Mouse (Mus musculus) heart, postnatal 0 days (tissue): ENCODE data around the gene Kif21b. TPM values are rescaled to one million over a fixed set of nuclear protein-coding genes. Genes with fewer than 3 reads are reported as not detected.

Experiments used
- ATAC-seq: fragments of 200-750 bp; cut with Nextera tagmentation; 2 replicates; pipeline ENCODE4 v1.8.0; 2017; ENCODE audit warnings: low read depth, moderate number of reproducible peaks, moderate library complexity; ENCODE audit not compliant: insufficient read depth
- DNase-seq: peaks from one replicate; pipeline ENCODE4 v3.0.0-alpha.2; 2016; ENCODE audit warnings: low spot score
- H3K27ac ChIP-seq: fragments of 300-500 bp; sonication (generic); 2 replicates; pipeline ENCODE4 v1.5.1; 2014; ENCODE audit warnings: low read depth, mild to moderate bottlenecking
- H3K27me3 ChIP-seq: fragments of 300-500 bp; sonication (generic); 2 replicates; pipeline ENCODE4 v1.6.1; 2014; ENCODE audit warnings: low read length, mixed read lengths; ENCODE audit not compliant: control insufficient read depth, insufficient read depth
- H3K36me3 ChIP-seq: fragments of 300-500 bp; sonication (generic); replicated peaks from 2 replicates; pipeline ENCODE4 v1.6.1; 2014; ENCODE audit warnings: low read length, mixed read lengths; ENCODE audit not compliant: control insufficient read depth, insufficient read depth
- H3K4me1 ChIP-seq: fragments of 300-500 bp; sonication (generic); 2 replicates; pipeline ENCODE4 v1.6.1; 2014; ENCODE audit warnings: antibody characterized with exemption; ENCODE audit not compliant: control insufficient read depth, insufficient read depth
- H3K4me2 ChIP-seq: fragments of 300-500 bp; sonication (generic); 2 replicates; pipeline ENCODE4 v1.6.1; 2014; ENCODE audit warnings: low read depth, mild to moderate bottlenecking, low read length, moderate library complexity
- H3K4me3 ChIP-seq: fragments of 300-500 bp; sonication (generic); 2 replicates; pipeline ENCODE4 v1.5.1; 2014; ENCODE audit warnings: low read depth, low read length
- H3K9ac ChIP-seq: fragments of 300-500 bp; sonication (generic); replicated peaks from 2 replicates; pipeline ENCODE4 v1.6.1; 2014; ENCODE audit warnings: low read depth, low read length, mixed read lengths
- H3K9me3 ChIP-seq: fragments of 300-500 bp; sonication (generic); replicated peaks from 2 replicates; pipeline ENCODE4 v1.6.1; 2016; ENCODE audit warnings: low read length; ENCODE audit not compliant: control insufficient read depth
- CTCF ChIP-seq: IDR thresholded peaks from 2 replicates; pipeline ENCODE4 v1.5.1; 2016; ENCODE audit warnings: antibody characterized with exemption, control low read depth, low read depth
- EP300 ChIP-seq: IDR thresholded peaks from 2 replicates; pipeline ENCODE4 v1.6.1; 2016; ENCODE audit warnings: antibody characterized with exemption, low read depth
- WGBS: fragments of 180-500 bp; shearing (Covaris S2); extraction: QIAGEN DNeasy Blood & Tissue Kit; methylation state at CpG from one replicate; pipeline ENCODE4 v1.1.7; 2014; 5-methylcytosine and 5-hydroxymethylcytosine counted together
- polyA plus RNA-seq: library from polyadenylated mRNA; unstranded; fragments of >200 nt; fragmentation: Nextera tagmentation; extraction: Ambion mirVana; gene quantifications from 2 replicates; pipeline ENCODE4 v1.2.1, GENCODE M21; 2015
- total RNA-seq: library from RNA; depleted of rRNA; stranded (reverse); fragments of >200 nt; gene quantifications from 2 replicates; pipeline ENCODE4 v1.2.3, GENCODE M21; 2014; ENCODE audit warnings: low replicate concordance

Kif21b gene
- total and polyA plus RNA-seq, 2 experiments from 2014 or later: 0.26 to 0.38 TPM

DNA sequence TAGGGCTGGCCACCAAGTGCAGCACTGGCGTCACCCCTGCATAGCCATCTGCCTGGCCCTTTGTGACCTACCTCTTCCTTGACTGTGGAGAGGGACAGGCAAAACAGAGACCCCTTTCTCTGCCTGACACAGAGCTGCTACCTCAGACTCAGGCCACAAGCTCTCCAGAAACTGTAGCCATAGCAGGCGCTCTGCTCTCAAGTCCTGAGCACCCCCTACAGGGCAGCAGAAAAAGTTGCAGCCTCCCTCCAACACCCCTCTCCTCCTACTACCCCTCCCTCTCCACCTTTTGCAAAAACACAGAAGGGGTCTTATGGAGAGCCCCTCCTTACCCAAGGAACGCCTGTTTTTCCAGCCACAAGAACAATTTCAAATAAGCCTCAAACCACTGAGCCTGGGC lies 81.6 kb downstream of the Kif21b start, which contains the start of gene Mroh3:
Gene Mroh3 (minus strand): TSS at position 26 of the 400 bp plus-strand sequence.
- whole genome bisulfite sequencing: 34% methylated on average over 3 of the region's 3 CpGs
- H3K9me3 ChIP-seq: no peaks in the 10 kb centered on the region
- H3K4me1 ChIP-seq: no peaks in the 10 kb centered on the region
- ATAC-seq (peak; percentile 72), DNase-seq (peak; percentile 45)
- no peak within 1 kb of the TSS for H3K4me2 ChIP-seq
- H3K9ac ChIP-seq: no peak within 1 kb of the TSS
- no peak within 1 kb of the TSS for H3K4me3 ChIP-seq
- no peaks in the 10 kb centered on the region for H3K27me3 ChIP-seq
- H3K27ac ChIP-seq: no peak within 1 kb of the TSS
- TF ChIP-seq CTCF (peak; percentile 64), EP300 (no peak)
- no peaks in the 10 kb centered on the region for H3K36me3 ChIP-seq

DNA sequence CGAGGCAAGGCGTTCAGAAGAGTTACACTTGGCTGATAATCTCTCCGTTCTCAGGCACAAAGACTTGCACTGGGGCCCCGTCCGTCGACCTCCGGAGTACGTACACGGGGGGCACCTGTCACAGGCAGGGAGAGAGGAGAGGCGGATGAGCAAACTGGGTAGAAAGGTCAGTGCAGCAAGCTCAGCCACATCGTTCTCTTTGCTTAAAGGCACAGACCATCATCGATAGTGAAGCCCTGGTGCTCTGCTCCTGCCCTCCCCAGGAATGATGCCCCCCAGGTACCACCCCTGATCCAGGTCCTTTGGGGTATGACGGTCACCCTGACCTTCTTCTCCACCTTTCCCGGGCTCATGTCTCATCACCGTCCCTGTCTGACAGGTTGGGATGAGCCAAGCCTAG lies 83.1 kb downstream of the Kif21b start:
- H3K27ac ChIP-seq: no peak overlapping the region
- WGBS: 78% methylated on average over 15 of the region's 15 CpGs
- no peaks in the 10 kb centered on the region for H3K9me3 ChIP-seq
- ATAC-seq (no peak), DNase-seq (no peak)
- no peaks in the 10 kb centered on the region for H3K4me1 ChIP-seq
- H3K36me3 ChIP-seq: no peaks in the 10 kb centered on the region
- no peak overlapping the region for H3K4me3 ChIP-seq
- no peaks in the 10 kb centered on the region for H3K27me3 ChIP-seq
- no peak overlapping the region for H3K9ac ChIP-seq
- TF ChIP-seq EP300 (no peak), CTCF (no peak)
- no peak overlapping the region for H3K4me2 ChIP-seq

DNA sequence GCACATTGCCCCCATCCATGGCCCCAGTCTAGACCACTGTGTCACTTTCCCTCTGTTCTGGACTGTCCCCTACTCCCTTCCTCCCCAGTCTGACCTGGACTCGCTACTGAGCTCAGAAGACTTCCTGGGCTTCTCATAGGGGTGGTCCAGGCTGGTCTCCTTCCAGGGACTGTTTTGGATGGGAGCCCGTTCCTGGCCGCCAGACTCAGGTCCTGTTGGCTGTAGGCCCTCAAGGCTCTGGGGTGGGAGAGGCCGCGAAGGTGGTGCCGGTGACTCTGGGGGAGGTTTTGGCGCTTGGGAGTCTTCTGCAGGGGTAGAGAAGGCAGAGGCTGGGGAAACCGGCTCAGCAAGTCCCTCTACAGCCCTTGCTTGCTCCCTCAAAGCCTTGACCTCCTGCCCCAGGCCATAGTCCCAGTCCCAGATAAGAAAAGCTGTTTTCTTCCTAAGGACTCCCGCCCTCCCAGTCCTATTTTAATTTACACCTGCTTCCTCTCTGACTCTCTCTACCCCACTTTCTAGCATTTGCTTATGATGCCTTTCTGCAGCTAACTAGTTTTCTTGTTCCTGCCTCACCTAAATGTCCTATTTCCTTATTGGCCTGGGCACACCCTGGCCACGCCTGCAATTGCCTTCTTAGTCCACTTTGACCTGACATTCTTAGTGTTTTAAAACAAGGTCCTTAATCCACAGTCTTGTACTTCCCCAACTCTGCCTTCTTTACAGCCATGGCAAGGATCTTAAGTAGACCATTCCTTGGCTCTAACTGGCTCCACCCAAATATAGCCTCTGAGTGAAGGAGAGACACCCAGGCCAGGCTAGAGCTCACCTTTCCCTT lies 89.1 kb downstream of the Kif21b start:
- Histone ChIP-seq H3K27me3 (0 out of 2 replicates have a peak, but pooled peaks cover 4% of the 10 kb centered on the region), H3K4me1 (no peaks in the 10 kb centered on the region), H3K9me3 (no peaks in the 10 kb centered on the region), H3K4me3 (no peak overlapping the region), H3K27ac (no peak overlapping the region), H3K9ac (no peak overlapping the region), H3K36me3 (no peaks in the 10 kb centered on the region), H3K4me2 (no peak overlapping the region)
- TF ChIP-seq CTCF (no peak), EP300 (no peak)
- ATAC-seq (no peak), DNase-seq (no peak)
- 53% methylated on average over 10 of the region's 10 CpGs for WGBS

DNA sequence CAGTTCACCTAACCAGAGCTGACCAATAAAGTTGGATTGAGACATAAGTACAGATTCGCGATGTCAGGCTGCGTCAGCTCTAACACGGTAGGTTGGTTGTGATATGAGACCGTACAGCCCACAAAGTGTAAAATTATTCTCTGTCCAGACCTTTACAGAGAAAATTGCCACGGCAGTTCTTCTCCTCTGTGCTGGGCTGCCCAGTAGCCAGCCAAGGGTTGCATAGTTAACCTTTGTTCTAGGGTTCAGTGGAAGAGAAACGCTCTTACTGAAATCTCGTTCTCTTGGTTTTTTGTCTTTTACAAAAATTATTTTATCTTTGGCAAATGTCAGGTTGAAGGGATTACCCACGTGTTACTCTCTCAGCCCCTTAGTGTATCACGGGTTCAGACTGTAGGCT lies 91.2 kb downstream of the Kif21b start:
- ATAC-seq (no peak), DNase-seq (no peak)
- no peak overlapping the region for H3K4me2 ChIP-seq
- H3K4me3 ChIP-seq: no peak overlapping the region
- WGBS: 82% methylated on average over 10 of the region's 10 CpGs
- TF ChIP-seq CTCF: no peak
- no peak for TF ChIP-seq EP300
- H3K9ac ChIP-seq: no peak overlapping the region
- H3K9me3 ChIP-seq: no peaks in the 10 kb centered on the region
- no peaks in the 10 kb centered on the region for H3K4me1 ChIP-seq
- 0 out of 2 replicates have a peak, but pooled peaks cover 10% of the 10 kb centered on the region for H3K27me3 ChIP-seq
- H3K27ac ChIP-seq: no peak overlapping the region
- no peaks in the 10 kb centered on the region for H3K36me3 ChIP-seq

DNA sequence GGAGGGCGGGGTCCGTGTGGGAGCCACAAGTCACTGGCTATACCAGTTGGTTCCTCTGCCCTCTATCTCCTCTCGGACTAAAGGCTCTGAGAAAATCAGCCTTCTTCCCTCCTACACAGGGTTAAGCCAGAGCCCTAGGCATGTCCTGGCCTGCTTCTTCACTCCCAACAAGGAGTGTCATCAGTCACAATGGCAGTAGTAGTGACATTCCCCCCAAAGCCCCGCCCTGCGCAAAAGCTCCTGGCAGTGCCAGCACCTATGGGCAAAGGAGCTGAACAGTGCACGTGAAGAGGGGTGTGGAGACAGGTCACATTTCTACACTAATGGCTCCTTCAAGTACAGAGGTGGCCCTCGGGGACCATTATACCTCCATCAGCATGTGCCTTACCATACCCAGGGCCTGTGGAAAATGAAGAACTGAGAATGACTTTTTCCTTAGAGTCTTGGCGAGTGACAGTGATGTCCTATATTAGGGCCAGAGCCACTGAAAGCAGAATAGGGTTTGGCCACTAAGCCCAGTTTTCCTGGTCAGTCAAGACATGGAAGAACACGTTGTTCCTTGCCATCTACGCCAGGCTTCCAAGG lies 92.7 kb downstream of the Kif21b start:
- H3K9ac ChIP-seq: no peak overlapping the region
- H3K27me3 ChIP-seq: peaks cover 12% of the 10 kb centered on the region; the same call in 1 of the 2 replicates
- ATAC-seq (no peak), DNase-seq (no peak)
- no peak overlapping the region for H3K4me2 ChIP-seq
- H3K27ac ChIP-seq: no peak overlapping the region
- no peaks in the 10 kb centered on the region for H3K9me3 ChIP-seq
- no peaks in the 10 kb centered on the region for H3K36me3 ChIP-seq
- TF ChIP-seq CTCF (no peak), EP300 (no peak)
- no peaks in the 10 kb centered on the region for H3K4me1 ChIP-seq
- no peak overlapping the region for H3K4me3 ChIP-seq
- 84% methylated on average over 10 of the region's 10 CpGs for WGBS
